Mouse (Mus musculus): ENCODE measurements at regions not wholly inside any gene's neighbourhood (a gene's known extent, or its start where the extent isn't known, plus 50 kb on each side); places are given as distances from the start of the nearest gene placed in this dataset.

DNA sequence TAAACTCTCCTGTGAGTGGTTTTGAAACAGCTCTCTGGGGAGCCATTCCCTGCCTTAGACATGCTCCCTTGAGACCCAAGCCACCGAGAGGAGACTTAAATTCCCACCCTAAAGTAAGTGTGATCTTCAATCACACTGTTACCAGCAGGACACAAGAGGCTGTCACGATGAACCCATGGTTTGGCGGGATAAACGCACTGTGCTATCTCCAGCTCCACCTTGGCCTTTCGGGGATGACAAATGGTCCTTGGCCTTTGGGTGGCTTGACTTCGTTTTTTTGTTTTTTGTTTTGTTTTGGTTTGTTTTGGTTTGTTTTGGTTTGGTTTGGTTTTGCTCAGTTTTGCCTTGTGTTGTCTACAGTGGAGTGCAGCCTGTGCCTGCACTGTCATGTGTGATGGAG is 144.7 kb downstream of the Tomm20 start:
- TF ChIP-seq TAL1 (IDR thresholded peaks at IDR 0.05; ENCODE audit: low read length) (no peak), GATA1 (IDR thresholded peaks at IDR 0.05; ENCODE audit: low read length) (no peak)
